Mouse (Mus musculus) olfactory bulb, adult 2 months (tissue): ENCODE results near the gene Nkd1.

Experiments used
- CTCF ChIP-seq: fragments of 200-500 bp; IDR thresholded peaks from 2 replicates; pipeline ENCODE4 v1.5.1; 2012; ENCODE audit warnings: low read depth, mild to moderate bottlenecking, low read length, moderate library complexity; ENCODE audit not compliant: insufficient read depth
- POLR2A ChIP-seq: fragments of 200-500 bp; IDR thresholded peaks from 2 replicates; pipeline ENCODE4 v1.6.1; 2012; ENCODE audit warnings: mild to moderate bottlenecking, low read depth, low read length, moderate library complexity; ENCODE audit not compliant: insufficient read depth

- TF ChIP-seq CTCF (no peak), POLR2A (no peak)
Observed at GRCm38 (mm10) chr8:88523621-88524020, 2.5 kb downstream of the Nkd1 start.
